Mouse (Mus musculus) midbrain, embryonic 11.5 days (tissue): ENCODE data around the gene Xlr3c. TPM values are rescaled to one million over a fixed set of nuclear protein-coding genes. Genes with fewer than 3 reads are reported as not detected.
"Not testable (repeated sequence)": the region's sequence is repeated elsewhere in the genome, so short reads cannot be mapped to it uniquely, and the experiment has no call there.

ENCODE experiments used
- ATAC-seq: fragments of 200-750 bp; cut with Nextera tagmentation; 2 replicates; pipeline ENCODE4 v1.8.0; 2017; ENCODE audit warnings: moderate TSS enrichment, moderate library complexity; ENCODE audit not compliant: low FRiP score
- DNase-seq: peaks from one replicate; pipeline ENCODE4 v3.0.0; 2015; ENCODE audit warnings: low spot score; ENCODE audit errors: missing footprints
- H3K27ac ChIP-seq: fragments of 300-500 bp; sonication (generic); 2 replicates; pipeline ENCODE4 v1.5.1; 2014; ENCODE audit warnings: low read depth, low read length
- H3K27me3 ChIP-seq: fragments of 300-500 bp; sonication (generic); 2 replicates; pipeline ENCODE4 v1.6.1; 2014; ENCODE audit warnings: mild to moderate bottlenecking, low read length, moderate library complexity, mixed read lengths; ENCODE audit not compliant: control insufficient read depth, insufficient read depth
- H3K36me3 ChIP-seq: fragments of 300-500 bp; sonication (generic); 2 replicates; pipeline ENCODE4 v1.6.1; 2014; ENCODE audit warnings: mild to moderate bottlenecking, low read length, moderate library complexity, mixed read lengths; ENCODE audit not compliant: control insufficient read depth, insufficient read depth
- H3K4me1 ChIP-seq: fragments of 300-500 bp; sonication (generic); 2 replicates; pipeline ENCODE4 v1.6.1; 2014; ENCODE audit warnings: low read length; ENCODE audit not compliant: control insufficient read depth, insufficient read depth
- H3K4me2 ChIP-seq: fragments of 300-500 bp; sonication (generic); 2 replicates; pipeline ENCODE4 v1.6.1; 2014; ENCODE audit warnings: mild to moderate bottlenecking, moderate library complexity
- H3K4me3 ChIP-seq: fragments of 300-500 bp; sonication (generic); 2 replicates; pipeline ENCODE4 v1.5.1; 2014; ENCODE audit warnings: low read depth, low read length
- H3K9ac ChIP-seq: fragments of 300-500 bp; sonication (generic); 2 replicates; pipeline ENCODE4 v1.6.1; 2014; ENCODE audit warnings: low read length
- H3K9me3 ChIP-seq: fragments of 300-500 bp; sonication (generic); 2 replicates; pipeline ENCODE4 v1.6.1; 2016; ENCODE audit warnings: low read length; ENCODE audit not compliant: control insufficient read depth
- WGBS: fragments of 180-500 bp; shearing (Covaris S2); extraction: QIAGEN DNeasy Blood & Tissue Kit; methylation state at CpG from one replicate; pipeline ENCODE4 v1.1.7; 2014; 5-methylcytosine and 5-hydroxymethylcytosine counted together
- polyA plus RNA-seq: library from polyadenylated mRNA; unstranded; fragments of >200 nt; fragmentation: Nextera tagmentation; extraction: Ambion mirVana; gene quantifications from 2 replicates; pipeline ENCODE4 v1.2.1, GENCODE M21; 2014

Gene Xlr3c
- polyA plus RNA-seq, 1 experiment from 2014 or later = 0.11 TPM

GRCm38 (mm10) chrX:73225365-73225764 is 39.8 kb downstream of the Xlr3c start:
- Histone ChIP-seq H3K9ac (no peak overlapping the region), H3K27me3 (no peaks in the 10 kb centered on the region), H3K36me3 (no peaks in the 10 kb centered on the region), H3K27ac (no peak overlapping the region), H3K4me3 (no peak overlapping the region), H3K4me2 (no peak overlapping the region), H3K9me3 (no peaks in the 10 kb centered on the region), H3K4me1 (no peaks in the 10 kb centered on the region)
- 54% methylated on average over 1 of the region's 1 CpGs for WGBS
- ATAC-seq = no peak
- DNase-seq = no peak

- not testable (repeated sequence) for H3K4me2 ChIP-seq, H3K9ac ChIP-seq, H3K9me3 ChIP-seq, H3K27me3 ChIP-seq, ATAC-seq, H3K27ac ChIP-seq, H3K4me1 ChIP-seq, H3K4me3 ChIP-seq, DNase-seq, H3K36me3 ChIP-seq
- 81% methylated on average over 11 of the region's 19 CpGs for WGBS
Observed at GRCm38 (mm10) chrX:73213819-73214564, 51.2 kb downstream of the Xlr3c start, which contains the start of gene Xlr4b. Xlr4b (plus strand) TSS chrX:73214333.

Other genes with a start within 250 kb of the Xlr3c start
- gene Pnma5, start 228.3 kb downstream of the Xlr3c start, polyA plus RNA-seq = not detected in 2 replicates
- 0.57 and 0.59 TPM in 2 replicates for gene Pnma3, start 200.6 kb downstream of the Xlr3c start, polyA plus RNA-seq
- gene Xlr4a, start 182.9 kb downstream of the Xlr3c start, polyA plus RNA-seq = 0.42 and 0.58 TPM in 2 replicates
- gene Xlr3a, start 168.3 kb downstream of the Xlr3c start, polyA plus RNA-seq = 3.8 and 4.7 TPM in 2 replicates
- 0.23 TPM in 1 of 2 replicates, not detected in the other for gene Gm14685, start 148.3 kb downstream of the Xlr3c start, polyA plus RNA-seq
- gene Xlr5b, start 116.6 kb downstream of the Xlr3c start, polyA plus RNA-seq = not detected in 2 replicates
- gene DXBay18, start 115.9 kb downstream of the Xlr3c start, polyA plus RNA-seq = 0.27 TPM in 1 of 2 replicates, not detected in the other
- not detected in 2 replicates for gene Spin2d, start 88.4 kb downstream of the Xlr3c start, polyA plus RNA-seq
- gene Xlr3b, start 73.2 kb downstream of the Xlr3c start, polyA plus RNA-seq = 16.1 and 18.9 TPM in 2 replicates
- 0.31 and 0.32 TPM in 2 replicates for gene Xlr4b, start 51.1 kb downstream of the Xlr3c start, polyA plus RNA-seq
- gene F8a, start 37.1 kb downstream of the Xlr3c start, polyA plus RNA-seq = 16.0 and 19.4 TPM in 2 replicates
- 0.12 and 0.22 TPM in 2 replicates for gene Xlr4c, start 22.3 kb downstream of the Xlr3c start, polyA plus RNA-seq
- gene Xlr5a, start 27.6 kb upstream of the Xlr3c start, polyA plus RNA-seq = not detected in 2 replicates
- gene Xlr5c, start 27.6 kb upstream of the Xlr3c start, polyA plus RNA-seq = not detected in 2 replicates
- not detected in 2 replicates for gene Gm45015, start 71.5 kb upstream of the Xlr3c start, polyA plus RNA-seq
- gene Zfp275, start 77.2 kb upstream of the Xlr3c start, polyA plus RNA-seq = 15.9 and 17.7 TPM in 2 replicates
- gene Gm18336, start 133.3 kb upstream of the Xlr3c start, polyA plus RNA-seq = not detected in 2 replicates
- gene Zfp92, start 145.7 kb upstream of the Xlr3c start, polyA plus RNA-seq = 0.05 and 0.07 TPM in 2 replicates
- not detected in 2 replicates for gene Trex2, start 170.0 kb upstream of the Xlr3c start, polyA plus RNA-seq
- 72.3 and 73.5 TPM in 2 replicates for gene Haus7, start 193.7 kb upstream of the Xlr3c start, polyA plus RNA-seq
- gene Bgn, start 218.2 kb upstream of the Xlr3c start, polyA plus RNA-seq = 42.1 and 43.4 TPM in 2 replicates
- gene Atp2b3, start 237.7 kb upstream of the Xlr3c start, polyA plus RNA-seq = 0.25 and 0.30 TPM in 2 replicates